Mouse (Mus musculus) limb, embryonic 15.5 days (tissue): Measurements from ENCODE around the gene Inpp1. TPM values are rescaled to one million over a fixed set of nuclear protein-coding genes. Genes with fewer than 3 reads are reported as not detected.
"Not testable (repeated sequence)": the region's sequence is repeated elsewhere in the genome, so short reads cannot be mapped to it uniquely, and the experiment has no call there.

ENCODE experiments used
- ATAC-seq: fragments of 200-750 bp; cut with Nextera tagmentation; 2 replicates; pipeline ENCODE4 v1.8.0; 2017; ENCODE audit warnings: low read depth, moderate TSS enrichment; ENCODE audit not compliant: insufficient number of reproducible peaks, low FRiP score, low TSS enrichment
- H3K27ac ChIP-seq: fragments of 300-500 bp; sonication (generic); 2 replicates; pipeline ENCODE4 v1.5.1; 2015; ENCODE audit warnings: moderate library complexity, mild to moderate bottlenecking, inconsistent platforms
- H3K27me3 ChIP-seq: fragments of 300-500 bp; sonication (generic); 2 replicates; pipeline ENCODE4 v1.6.1; 2015; ENCODE audit warnings: inconsistent platforms
- H3K36me3 ChIP-seq: fragments of 300-500 bp; sonication (generic); 2 replicates; pipeline ENCODE4 v1.6.1; 2015; ENCODE audit warnings: inconsistent platforms
- H3K4me1 ChIP-seq: fragments of 300-500 bp; sonication (generic); 2 replicates; pipeline ENCODE4 v1.6.1; 2015; ENCODE audit warnings: inconsistent platforms
- H3K4me2 ChIP-seq: fragments of 300-500 bp; sonication (generic); 2 replicates; pipeline ENCODE4 v1.6.1; 2015; ENCODE audit warnings: mild to moderate bottlenecking, inconsistent platforms
- H3K4me3 ChIP-seq: fragments of 300-500 bp; sonication (generic); 2 replicates; pipeline ENCODE4 v1.5.1; 2015; ENCODE audit warnings: mild to moderate bottlenecking, inconsistent platforms
- H3K9ac ChIP-seq: fragments of 300-500 bp; sonication (generic); 2 replicates; pipeline ENCODE4 v1.6.1; 2015; ENCODE audit warnings: inconsistent platforms
- H3K9me3 ChIP-seq: fragments of 300-500 bp; sonication (generic); 2 replicates; pipeline ENCODE4 v1.6.1; 2016; ENCODE audit warnings: inconsistent platforms
- WGBS: fragments of 180-500 bp; shearing (Covaris S2); methylation state at CpG from one replicate; pipeline ENCODE4 v1.1.7; 2015; 5-methylcytosine and 5-hydroxymethylcytosine counted together
- polyA plus RNA-seq: library from polyadenylated mRNA; unstranded; fragments of >200 nt; fragmentation: Nextera tagmentation; extraction: Ambion mirVana; gene quantifications from 2 replicates; pipeline ENCODE4 v1.2.1, GENCODE M21; 2015

The Inpp1 gene
- polyA plus RNA-seq = 19.6 and 21.4 TPM in 2 replicates

GRCm38 (mm10) chr1:52816910-52817812 lies at the start of gene Inpp1:
Gene Inpp1, minus strand, starts transcription at chr1:52817688.
- Histone ChIP-seq H3K9me3 (no peaks in the 10 kb centered on the region), H3K4me2 (peak within 1 kb of the TSS; percentile 72), H3K36me3 (no peaks in the 10 kb centered on the region), H3K27ac (peak within 1 kb of the TSS; percentile 89), H3K4me1 (0 out of 2 replicates have a peak, but pooled peaks cover 8% of the 10 kb centered on the region), H3K4me3 (peak within 1 kb of the TSS; percentile 63), H3K9ac (peak within 1 kb of the TSS; percentile 74), H3K27me3 (no peaks in the 10 kb centered on the region)
- WGBS = under 1% methylated on average over 57 of the region's 59 CpGs
- peak; percentile 75 for ATAC-seq

- 96% methylated on average over 3 of the region's 3 CpGs for WGBS
- no peaks in the 10 kb centered on the region for H3K27me3 ChIP-seq
- ATAC-seq = no peak
Measured at GRCm38 (mm10) chr1:52866007-52866406, 48.5 kb upstream of the Inpp1 start.

GRCm38 (mm10) chr1:52864220-52864619 lies 46.7 kb upstream of the Inpp1 start:
- Histone ChIP-seq H3K9me3 (no peaks in the 10 kb centered on the region), H3K27me3 (no peaks in the 10 kb centered on the region), H3K36me3 (peaks cover 10% of the 10 kb centered on the region; the same call in 1 of the 2 replicates), H3K4me2 (no peak overlapping the region), H3K4me3 (no peak overlapping the region), H3K27ac (no peak overlapping the region), H3K9ac (no peak overlapping the region), H3K4me1 (no peaks in the 10 kb centered on the region)
- WGBS = 83% methylated on average over 1 of the region's 1 CpGs
- ATAC-seq = no peak

More at GRCm38 (mm10) chr1:52866007-52866406, 48.5 kb upstream of the Inpp1 start:
- no peak overlapping the region for H3K4me3 ChIP-seq
- no peaks in the 10 kb centered on the region for H3K9me3 ChIP-seq
- H3K36me3 ChIP-seq = peaks cover 3% of the 10 kb centered on the region; the same call in 1 of the 2 replicates
- no peak overlapping the region for H3K27ac ChIP-seq
- no peak overlapping the region for H3K4me2 ChIP-seq
- no peaks in the 10 kb centered on the region for H3K4me1 ChIP-seq
- no peak overlapping the region for H3K9ac ChIP-seq

DNA sequence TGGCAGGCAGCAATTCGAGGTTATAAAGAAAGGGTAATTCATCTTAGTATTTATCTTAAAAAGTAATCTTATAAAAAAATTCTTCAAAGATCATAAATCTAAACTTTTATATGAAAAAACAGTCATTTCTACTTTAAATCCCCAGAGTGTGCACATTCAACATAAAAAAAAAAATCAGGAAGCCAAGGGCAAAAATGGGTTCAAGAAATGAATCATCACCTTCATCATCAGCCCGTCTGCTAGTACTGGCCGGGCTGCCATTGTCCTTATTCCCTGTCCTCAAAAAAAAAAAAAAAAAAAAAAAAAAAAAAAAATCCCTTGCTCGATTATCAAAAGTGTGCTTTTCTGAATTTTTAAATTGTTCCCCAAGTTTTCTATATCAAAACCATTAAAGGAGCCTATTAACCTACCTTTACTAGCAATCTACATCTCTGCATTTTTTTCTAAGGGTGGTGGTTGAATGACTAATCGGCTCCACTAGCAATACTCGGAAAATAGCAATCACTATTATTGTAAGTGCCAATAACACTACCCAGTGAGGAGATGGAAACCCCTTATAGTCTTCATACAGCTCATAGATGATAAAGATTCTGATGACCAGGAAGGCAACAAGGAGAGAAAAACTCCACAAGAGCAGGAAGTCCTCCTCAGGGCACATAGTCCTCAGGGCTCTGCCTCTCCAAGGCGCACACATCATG lies 38.6 kb upstream of the Inpp1 start:
- Histone ChIP-seq H3K4me1 (no peaks in the 10 kb centered on the region), H3K9me3 (no peaks in the 10 kb centered on the region), H3K27me3 (no peaks in the 10 kb centered on the region), H3K4me2 (no peak overlapping the region), H3K4me3 (no peak overlapping the region), H3K36me3 (peaks cover 7% of the 10 kb centered on the region; the same call in 1 of the 2 replicates), H3K9ac (no peak overlapping the region), H3K27ac (no peak overlapping the region)
- ATAC-seq = no peak
- 79% methylated on average over 7 of the region's 7 CpGs for WGBS

DNA sequence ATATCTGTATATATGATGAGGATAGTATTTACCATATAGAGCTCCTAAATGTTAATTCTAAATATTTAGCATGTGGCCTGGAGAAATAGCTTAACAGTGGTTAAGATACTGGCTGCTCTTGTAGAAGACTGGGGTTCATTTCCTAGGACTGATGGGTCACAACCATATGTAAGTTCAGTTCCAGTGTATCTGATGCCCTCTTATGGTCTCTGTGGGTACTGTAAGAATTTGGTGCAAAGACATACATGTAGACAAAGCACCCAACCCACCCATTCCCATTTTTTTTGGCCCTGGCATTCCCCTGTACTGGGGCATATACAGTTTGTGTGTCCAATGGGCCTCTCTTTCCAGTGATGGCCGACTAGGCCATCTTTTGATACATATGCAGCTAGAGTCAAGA lies 36.5 kb upstream of the Inpp1 start:
- not testable (repeated sequence) for H3K4me2 ChIP-seq, H3K9ac ChIP-seq, ATAC-seq, H3K36me3 ChIP-seq, H3K4me3 ChIP-seq, H3K27me3 ChIP-seq, H3K27ac ChIP-seq, H3K9me3 ChIP-seq, H3K4me1 ChIP-seq
- WGBS = 84% methylated on average over 1 of the region's 1 CpGs

GRCm38 (mm10) chr1:52849422-52849821 lies 31.9 kb upstream of the Inpp1 start:
- H3K36me3 ChIP-seq = no peaks in the 10 kb centered on the region
- no peak overlapping the region for H3K4me2 ChIP-seq
- no peak overlapping the region for H3K9ac ChIP-seq
- H3K27ac ChIP-seq = no peak overlapping the region
- H3K27me3 ChIP-seq = no peaks in the 10 kb centered on the region
- no peak overlapping the region for H3K4me3 ChIP-seq
- peaks cover 8% of the 10 kb centered on the region for H3K4me1 ChIP-seq
- WGBS = 82% methylated on average over 4 of the region's 4 CpGs
- H3K9me3 ChIP-seq = no peaks in the 10 kb centered on the region
- ATAC-seq = no peak

GRCm38 (mm10) chr1:52846556-52846955 lies 29.1 kb upstream of the Inpp1 start:
- whole genome bisulfite sequencing = 92% methylated on average over 4 of the region's 4 CpGs
- no peaks in the 10 kb centered on the region for H3K36me3 ChIP-seq
- H3K4me1 ChIP-seq = peaks cover 8% of the 10 kb centered on the region
- H3K9me3 ChIP-seq = no peaks in the 10 kb centered on the region
- H3K27me3 ChIP-seq = no peaks in the 10 kb centered on the region
- H3K27ac ChIP-seq = no peak overlapping the region
- no peak overlapping the region for H3K4me3 ChIP-seq
- ATAC-seq = no peak
- H3K4me2 ChIP-seq = no peak overlapping the region
- H3K9ac ChIP-seq = no peak overlapping the region

- WGBS = 2% methylated on average over 45 of the region's 45 CpGs
- H3K27me3 ChIP-seq = no peaks in the 10 kb centered on the region
- peak; percentile 100 for ATAC-seq
- no peaks in the 10 kb centered on the region for H3K9me3 ChIP-seq
- H3K27ac ChIP-seq = peak within 1 kb of the TSS; percentile 87
- no peaks in the 10 kb centered on the region for H3K36me3 ChIP-seq
- H3K4me1 ChIP-seq = peaks cover 8% of the 10 kb centered on the region
- peak within 1 kb of the TSS; percentile 62 for H3K4me2 ChIP-seq
- peak within 1 kb of the TSS; percentile 71 for H3K9ac ChIP-seq
- peak within 1 kb of the TSS; percentile 65 for H3K4me3 ChIP-seq
Measured at GRCm38 (mm10) chr1:52844782-52845665, 27.5 kb upstream of the Inpp1 start, which contains the start of gene Hibch. Gene Hibch, plus strand, starts transcription at chr1:52844929.

DNA sequence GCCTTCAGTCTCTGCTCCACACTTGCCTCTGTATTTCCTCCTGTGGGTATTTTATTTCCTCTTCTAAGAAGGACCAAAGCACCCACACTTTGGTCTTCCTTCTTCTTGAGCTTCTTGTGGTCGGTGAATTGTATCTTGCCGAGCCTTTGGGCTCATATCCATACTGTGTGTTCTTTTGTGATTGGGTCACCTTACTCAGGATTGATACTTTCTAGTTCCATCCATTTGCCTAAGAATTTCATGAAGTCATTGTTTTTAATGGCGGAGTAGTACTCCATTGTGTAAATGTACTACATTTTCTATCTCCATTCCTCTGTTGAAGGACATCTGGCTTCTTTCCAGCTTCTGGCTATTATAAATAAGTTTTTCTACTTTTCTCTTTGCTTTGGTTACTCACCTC lies 26.9 kb upstream of the Inpp1 start:
- Histone ChIP-seq H3K4me3 (peak overlapping the region; percentile 65), H3K36me3 (no peaks in the 10 kb centered on the region), H3K27ac (no peak overlapping the region), H3K4me1 (peaks cover 8% of the 10 kb centered on the region), H3K27me3 (no peaks in the 10 kb centered on the region), H3K9me3 (no peaks in the 10 kb centered on the region), H3K4me2 (peak overlapping the region; percentile 62), H3K9ac (no peak overlapping the region)
- no peak for ATAC-seq
- WGBS = 10% methylated on average over 3 of the region's 3 CpGs

- 87% methylated on average over 3 of the region's 3 CpGs for WGBS
- no peak for ATAC-seq
- Histone ChIP-seq H3K4me2 (no peak overlapping the region), H3K9ac (no peak overlapping the region), H3K27me3 (no peaks in the 10 kb centered on the region), H3K36me3 (no peaks in the 10 kb centered on the region), H3K27ac (no peak overlapping the region), H3K4me3 (no peak overlapping the region), H3K9me3 (no peaks in the 10 kb centered on the region), H3K4me1 (no peaks in the 10 kb centered on the region)
Measured at GRCm38 (mm10) chr1:52839099-52839498, 21.6 kb upstream of the Inpp1 start.

DNA sequence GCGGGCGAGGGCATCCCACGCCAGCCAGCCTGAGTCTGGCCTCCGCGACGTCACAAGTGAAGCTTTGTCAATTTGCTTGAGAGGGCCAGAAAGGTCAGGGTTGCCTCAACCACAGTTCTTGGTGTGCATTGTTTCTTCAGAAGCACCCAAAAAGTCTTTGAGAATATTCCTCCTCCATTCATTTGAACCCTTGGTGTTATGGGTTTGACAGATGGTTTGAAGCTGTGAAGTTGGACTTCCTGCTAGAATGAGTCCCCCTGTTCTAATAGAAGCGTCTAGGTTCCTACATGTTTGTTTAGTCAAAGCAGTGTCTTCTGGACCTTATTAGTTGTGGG lies 292 bp upstream of the Inpp1 start:
- Histone ChIP-seq H3K9me3 (no peaks in the 10 kb centered on the region), H3K27ac (peak overlapping the region; percentile 89), H3K4me2 (peak overlapping the region; percentile 72), H3K9ac (peak overlapping the region; percentile 74), H3K36me3 (no peaks in the 10 kb centered on the region), H3K4me1 (0 out of 2 replicates have a peak, but pooled peaks cover 8% of the 10 kb centered on the region), H3K27me3 (no peaks in the 10 kb centered on the region), H3K4me3 (peak overlapping the region; percentile 63)
- ATAC-seq = no peak
- 4% methylated on average over 7 of the region's 7 CpGs for WGBS
